Mouse (Mus musculus): ENCODE data around the gene Sf3b4.

Gene Sf3b4

DNA sequence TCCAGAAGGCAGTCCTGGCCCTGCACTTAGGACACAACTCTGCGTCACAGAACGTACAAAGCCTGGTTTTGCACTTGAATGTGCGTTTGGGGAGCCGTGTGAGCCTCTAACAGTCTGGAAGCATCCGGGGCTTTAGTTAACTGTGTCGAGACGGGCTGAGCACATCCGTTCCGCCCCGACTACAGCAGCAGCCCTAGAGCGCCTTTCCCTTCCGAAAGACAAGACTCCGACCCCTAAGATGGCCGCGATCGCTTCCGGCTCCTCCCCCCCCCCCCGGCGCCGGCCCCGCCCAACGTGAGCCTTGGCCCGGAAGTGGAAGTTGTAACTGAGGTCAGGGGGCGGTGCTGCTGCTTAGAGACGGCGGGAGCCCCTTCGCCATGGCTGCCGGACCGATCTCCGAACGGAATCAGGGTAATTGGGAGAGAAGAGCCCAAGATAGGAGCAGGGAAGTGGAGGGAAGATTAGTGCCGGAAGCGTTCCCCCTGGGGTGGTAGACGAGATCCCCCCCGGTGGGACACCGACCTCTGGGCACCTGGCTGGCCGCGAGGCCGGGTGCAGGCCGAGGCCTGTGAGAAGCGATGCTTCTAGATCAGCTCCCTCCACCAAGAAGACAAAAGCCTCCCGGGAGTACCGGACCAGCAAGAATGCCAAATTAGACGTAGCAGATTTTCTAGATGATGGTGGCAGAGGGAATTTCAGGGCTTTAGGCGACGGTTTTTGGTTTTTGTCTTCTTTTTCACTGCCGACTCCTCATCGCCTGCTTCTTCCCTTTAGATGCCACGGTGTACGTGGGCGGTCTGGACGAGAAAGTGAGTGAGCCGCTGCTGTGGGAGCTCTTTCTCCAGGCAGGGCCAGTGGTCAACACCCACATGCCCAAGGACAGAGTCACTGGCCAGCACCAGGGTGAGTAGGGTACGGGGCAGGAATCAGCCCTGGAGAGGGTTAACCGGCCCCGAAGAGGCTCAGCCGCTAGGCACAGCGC is at the start of gene Sf3b4:
Gene Sf3b4, plus strand, starts transcription at position 136 of the 982 bp plus-strand sequence.
- in situ Hi-C loops (cut with MboI; ENCODE audit: low sequenced_read_pairs), result no loop called here

DNA sequence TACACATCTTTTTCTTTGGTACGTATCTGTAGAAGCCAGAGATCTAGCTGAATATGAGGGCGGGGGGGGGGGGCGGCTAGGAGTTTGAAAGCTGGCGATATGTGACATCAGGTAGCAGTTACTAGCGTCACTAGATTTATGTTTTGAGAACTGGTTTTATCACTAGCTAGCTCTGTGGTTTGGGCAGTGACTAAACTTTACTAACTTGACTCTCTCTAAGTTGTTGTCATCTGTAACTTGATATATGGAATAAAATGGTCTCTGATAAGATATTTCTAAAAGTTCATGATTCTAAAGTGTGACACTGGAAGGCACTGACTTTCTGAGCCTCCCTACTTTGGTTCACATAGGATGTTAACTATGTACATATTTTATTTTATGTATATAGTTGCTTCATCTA is 47.9 kb upstream of the Sf3b4 start:
- in situ Hi-C loops (cut with MboI; ENCODE audit: low sequenced_read_pairs), result no loop called here

GRCm38 (mm10) chr3:96128128-96128527 is 44.0 kb upstream of the Sf3b4 start:
- in situ Hi-C loops (cut with MboI; ENCODE audit: low sequenced_read_pairs), result no loop called here

DNA sequence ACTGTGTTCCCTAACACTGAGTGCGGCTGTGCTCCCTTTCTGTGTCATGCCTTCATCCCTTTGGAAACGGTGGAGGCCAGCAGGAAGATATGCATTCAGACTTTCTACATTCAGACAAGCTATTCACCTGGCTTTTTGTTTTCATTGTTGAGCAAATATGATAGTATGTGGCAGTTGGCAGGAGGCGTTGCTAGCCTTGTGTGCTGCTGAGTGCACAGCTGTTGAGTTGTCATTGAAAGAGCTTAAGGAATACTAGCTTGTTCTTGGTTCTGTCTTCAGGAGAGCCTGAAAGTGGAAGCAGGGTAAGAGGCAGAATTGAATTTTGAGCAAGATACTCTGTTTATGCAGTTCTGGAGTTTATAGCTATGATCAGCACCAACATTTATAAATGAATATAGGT is 39.7 kb upstream of the Sf3b4 start:
- in situ Hi-C loops (cut with MboI; ENCODE audit: low sequenced_read_pairs), result no loop called here

DNA sequence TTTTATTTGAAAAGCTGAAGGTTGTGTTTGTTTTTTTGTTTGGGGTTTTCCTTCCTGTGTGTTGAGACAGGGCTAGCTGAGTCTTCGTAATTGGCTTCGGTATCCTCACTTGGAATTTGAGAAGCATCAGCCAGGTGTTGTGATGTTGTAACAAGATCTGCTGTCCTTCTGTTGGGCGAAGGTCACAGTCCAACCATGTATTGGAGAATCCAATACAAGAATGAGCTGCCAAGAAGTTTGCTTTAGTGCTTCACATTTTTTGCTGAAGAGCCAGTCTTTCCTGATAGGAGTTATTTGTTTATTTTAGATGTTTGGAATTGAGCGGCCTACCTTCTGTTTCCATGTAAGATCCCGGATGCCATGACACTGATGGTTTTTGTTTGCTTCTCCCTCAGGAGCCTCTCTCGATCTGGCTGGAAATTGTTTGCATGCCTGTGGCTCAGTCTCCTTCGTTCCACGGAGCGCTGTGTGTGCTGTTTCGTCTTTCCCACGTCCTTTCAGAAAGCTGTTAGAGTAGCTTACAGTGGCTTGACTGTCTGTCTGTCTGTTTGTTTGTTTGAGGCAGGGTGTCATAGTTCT is 38.7 kb upstream of the Sf3b4 start:
- in situ Hi-C loops (cut with MboI; ENCODE audit: low sequenced_read_pairs), result no loop called here

- in situ Hi-C loops (cut with MboI; ENCODE audit: low sequenced_read_pairs), result no loop called here
Measured at GRCm38 (mm10) chr3:96135011-96135410, 37.1 kb upstream of the Sf3b4 start.

- in situ Hi-C loops (cut with MboI; ENCODE audit: low sequenced_read_pairs), result loop anchor here (5.0 kb wide), 1 partner anchor 61 kb away; no protein-coding TSS in a partner anchor
Measured at GRCm38 (mm10) chr3:96147950-96148349, 24.2 kb upstream of the Sf3b4 start.

DNA sequence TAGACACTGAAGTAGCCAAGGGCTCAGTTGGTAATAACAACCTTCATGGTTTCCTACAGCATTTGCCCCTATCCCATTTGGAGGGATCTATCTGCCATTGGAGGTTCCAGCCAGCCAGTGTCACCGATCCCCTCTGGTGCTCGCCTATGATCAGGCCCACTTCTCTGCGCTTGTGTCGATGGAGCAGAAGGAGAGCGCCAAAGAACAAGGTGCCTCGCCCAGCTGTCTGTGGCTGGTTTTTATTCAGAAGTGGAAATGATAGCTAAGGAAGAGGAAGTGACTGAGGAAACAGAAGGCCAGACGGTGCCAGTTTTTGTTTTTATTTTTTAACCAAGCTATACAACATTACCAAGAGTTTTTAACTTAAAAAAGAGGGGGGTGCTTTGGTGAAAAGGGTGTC is 20.3 kb upstream of the Sf3b4 start:
- in situ Hi-C loops (cut with MboI; ENCODE audit: low sequenced_read_pairs), result no loop called here

DNA sequence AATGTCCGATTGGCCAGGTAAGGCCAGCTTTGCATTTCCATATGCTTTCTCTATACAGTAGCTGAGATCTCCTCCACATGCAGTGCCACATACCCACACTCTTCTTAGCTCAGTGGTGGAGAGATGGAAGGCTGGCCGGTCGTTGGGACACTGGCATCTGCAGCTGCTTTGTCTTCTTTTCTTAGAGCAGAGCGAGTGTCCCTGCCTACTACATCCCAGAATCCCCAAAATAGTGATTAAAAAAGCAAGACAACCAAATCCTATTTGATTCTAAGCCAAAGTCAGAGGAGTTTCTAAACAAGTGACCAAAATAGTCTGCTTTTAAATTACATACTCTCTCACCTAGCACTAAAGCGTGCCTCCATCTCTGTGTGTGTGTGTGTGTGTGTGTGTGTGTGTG is 19.5 kb upstream of the Sf3b4 start:
- in situ Hi-C loops (cut with MboI; ENCODE audit: low sequenced_read_pairs), result no loop called here

GRCm38 (mm10) chr3:96155501-96155900 is 16.6 kb upstream of the Sf3b4 start:
- in situ Hi-C loops (cut with MboI; ENCODE audit: low sequenced_read_pairs), result no loop called here

- in situ Hi-C loops (cut with MboI; ENCODE audit: low sequenced_read_pairs), result no loop called here
Measured at GRCm38 (mm10) chr3:96159820-96160219, 12.3 kb upstream of the Sf3b4 start.

DNA sequence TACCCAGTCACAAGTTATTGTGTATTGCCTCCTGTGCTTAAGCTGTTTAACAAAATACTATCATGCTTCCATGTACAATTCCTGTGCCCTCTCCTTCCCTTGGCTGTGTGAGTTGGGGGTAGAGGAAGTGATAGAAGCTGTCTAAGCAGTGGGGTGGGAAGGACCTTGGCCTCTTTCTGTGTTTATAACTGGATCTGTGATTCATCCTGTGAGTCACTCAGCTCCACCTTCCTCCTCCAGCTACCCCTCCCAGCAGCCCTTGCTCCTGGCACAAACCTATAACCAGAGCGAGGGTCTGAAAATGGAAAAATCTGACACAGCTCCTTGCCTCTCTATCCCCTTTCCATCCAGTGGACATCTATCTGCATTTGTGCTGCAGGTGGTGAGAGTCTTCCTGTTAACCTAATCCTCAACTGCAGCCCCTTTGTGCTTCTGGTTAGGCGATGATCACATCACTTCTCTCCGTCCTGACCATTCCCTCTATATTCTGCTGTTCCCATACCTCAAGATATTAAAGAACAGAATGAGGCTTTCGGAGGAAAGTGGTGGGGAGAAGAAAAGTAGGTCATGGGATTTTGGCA is 11.8 kb upstream of the Sf3b4 start:
- in situ Hi-C loops (cut with MboI; ENCODE audit: low sequenced_read_pairs), result no loop called here

GRCm38 (mm10) chr3:96160803-96161516 is 11.2 kb upstream of the Sf3b4 start:
- in situ Hi-C loops (cut with MboI; ENCODE audit: low sequenced_read_pairs), result no loop called here

GRCm38 (mm10) chr3:96161869-96162840 is 10.0 kb upstream of the Sf3b4 start, which contains the start of gene Mtmr11:
TSS of gene Mtmr11 (plus strand) at chr3:96162004.
- in situ Hi-C loops (cut with MboI; ENCODE audit: low sequenced_read_pairs), result no loop called here

DNA sequence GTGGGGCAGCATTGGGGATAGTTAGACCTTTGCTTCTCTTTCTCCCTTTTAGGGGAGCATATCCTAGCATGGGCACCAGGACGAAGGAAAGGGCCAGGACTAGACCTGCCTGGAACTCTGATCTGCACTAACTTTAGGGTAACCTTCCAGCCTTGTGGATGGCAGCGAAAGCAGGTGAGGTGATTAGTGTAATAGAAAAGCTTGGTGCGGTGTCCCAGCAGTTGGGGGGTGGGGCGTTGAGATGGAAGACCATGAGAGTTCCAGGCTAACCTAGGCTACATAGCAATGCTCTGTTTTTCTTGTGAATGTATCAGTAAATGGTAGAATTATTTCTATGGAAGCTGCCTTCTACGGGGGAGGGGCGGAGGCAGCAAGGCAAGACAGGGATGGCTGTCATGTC is 9.1 kb upstream of the Sf3b4 start:
- in situ Hi-C loops (cut with MboI; ENCODE audit: low sequenced_read_pairs), result no loop called here

DNA sequence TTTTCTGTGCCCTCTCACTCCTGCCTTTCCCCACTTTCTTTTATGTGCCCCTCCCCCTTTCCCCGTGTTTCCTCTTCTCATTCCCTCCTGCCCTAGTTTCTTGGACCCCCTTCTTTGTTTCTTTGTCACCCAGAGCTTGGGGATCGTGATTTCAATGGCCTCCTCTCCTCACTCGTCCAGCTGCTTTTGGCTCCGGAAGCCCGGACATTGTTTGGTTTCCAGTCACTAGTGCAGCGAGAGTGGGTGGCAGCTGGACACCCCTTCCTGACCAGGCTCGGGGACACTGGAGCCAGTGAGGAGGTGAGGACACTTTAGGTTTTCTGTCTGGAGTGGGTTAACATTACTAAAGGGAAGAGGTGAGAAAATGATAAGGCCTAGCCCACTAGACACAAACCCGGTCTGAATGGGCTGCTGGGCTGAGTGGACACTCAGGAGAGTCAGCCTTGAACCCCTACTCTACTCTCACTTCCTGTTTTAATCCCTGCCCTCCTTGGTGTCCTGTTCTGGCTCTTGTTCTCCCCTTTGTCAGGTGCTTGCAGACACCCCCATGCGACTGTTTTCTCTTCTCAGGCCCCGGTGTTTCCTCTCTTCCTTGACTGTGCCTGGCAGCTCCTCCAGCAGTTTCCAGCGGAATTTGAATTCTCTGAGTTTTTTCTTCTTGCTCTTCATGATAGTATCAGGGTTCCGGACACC is 3.5 kb upstream of the Sf3b4 start:
- in situ Hi-C loops (cut with MboI; ENCODE audit: low sequenced_read_pairs), result no loop called here

DNA sequence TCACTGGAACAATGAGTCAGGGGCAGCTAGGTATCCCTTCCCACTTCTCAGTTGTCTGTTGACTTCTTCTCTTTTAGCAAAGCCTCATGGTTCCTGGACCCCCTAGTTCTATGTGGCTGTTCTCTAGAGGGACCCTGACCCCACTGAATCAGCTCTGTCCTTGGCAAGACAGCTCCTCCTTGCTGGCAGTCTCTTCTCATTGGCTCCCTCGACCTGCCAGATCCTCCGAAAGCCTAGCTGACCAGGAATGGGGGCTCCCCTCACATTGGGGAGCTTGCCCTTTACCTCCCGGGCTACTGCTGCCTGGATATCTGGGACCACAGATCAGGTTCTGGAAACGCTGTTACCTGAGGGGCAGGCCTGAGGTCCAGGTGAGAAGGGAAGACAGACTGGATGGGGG is 1.9 kb upstream of the Sf3b4 start:
- in situ Hi-C loops (cut with MboI; ENCODE audit: low sequenced_read_pairs), result no loop called here

DNA sequence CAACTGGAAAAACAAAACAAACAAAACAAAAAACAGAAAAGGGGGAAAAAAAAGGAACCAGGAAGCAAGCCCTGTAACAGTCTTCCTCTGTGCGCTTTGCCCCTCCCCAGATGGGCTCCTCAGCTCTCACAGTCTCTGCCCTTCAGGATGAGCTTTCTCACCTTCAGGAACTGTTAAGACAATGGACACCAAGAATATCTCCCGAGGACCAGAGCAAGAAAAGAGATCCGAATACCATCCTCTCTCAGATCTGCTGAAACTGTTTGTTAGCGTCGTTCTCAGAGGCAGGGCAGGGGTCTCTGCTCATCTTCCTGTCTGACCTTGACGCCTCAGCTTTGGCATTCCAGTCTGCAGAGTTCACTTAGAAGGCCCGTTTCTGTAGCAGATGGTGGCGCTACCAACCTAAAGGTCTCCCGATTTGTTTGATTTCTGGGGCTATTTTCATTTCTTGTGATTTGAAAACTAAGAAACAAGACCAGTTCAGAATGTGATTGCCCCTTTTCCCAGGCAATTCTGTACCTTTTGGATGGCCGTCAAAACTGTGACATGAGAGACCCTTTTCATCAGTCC is 1.1 kb upstream of the Sf3b4 start:
- in situ Hi-C loops (cut with MboI; ENCODE audit: low sequenced_read_pairs), result no loop called here

DNA sequence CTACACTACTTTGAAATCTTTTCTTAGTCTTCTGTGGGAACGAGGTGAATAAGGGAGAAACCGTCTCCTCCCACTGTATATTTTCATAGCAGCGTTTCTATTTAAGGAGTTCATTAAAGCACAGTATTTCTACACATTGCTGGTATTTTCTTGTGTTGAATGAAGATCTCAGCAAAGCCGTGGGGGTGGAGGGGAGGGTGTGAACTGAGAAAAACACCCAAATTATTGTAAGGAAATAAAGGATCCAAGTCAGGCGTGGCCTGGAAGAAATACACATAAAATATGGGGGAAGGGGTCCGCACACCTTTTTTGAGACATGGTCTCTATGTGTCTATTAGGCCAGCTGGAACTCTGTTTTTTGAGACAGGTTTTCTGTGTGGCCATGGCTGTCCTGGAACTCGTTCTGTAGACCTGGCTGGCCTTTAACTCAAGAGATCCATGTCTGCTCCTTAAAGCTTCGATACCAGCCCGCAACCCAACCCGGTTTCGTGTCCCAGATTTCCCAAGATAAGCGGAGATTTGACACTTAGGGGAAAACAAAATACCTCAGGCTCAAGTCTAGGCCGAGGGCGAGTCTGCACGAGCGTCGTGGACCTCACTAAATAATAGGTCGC is 442 bp upstream of the Sf3b4 start:
- in situ Hi-C loops (cut with MboI; ENCODE audit: low sequenced_read_pairs), result no loop called here
